Mouse (Mus musculus): ENCODE measurements around the gene Adamtsl3.

The Adamtsl3 gene

GRCm38 (mm10) chr7:82335211-82336121 is at the start of gene Adamtsl3:
TSS of gene Adamtsl3 (plus strand) at chr7:82335694.
- DNase-seq (ENCODE audit: low read depth, low spot score): peak; percentile 17

GRCm38 (mm10) chr7:82287242-82287641 is 48.3 kb upstream of the Adamtsl3 start:
- DNase-seq (ENCODE audit: low read depth, low spot score): no peak

- no peak for DNase-seq (ENCODE audit: low read depth, low spot score)
Measured at GRCm38 (mm10) chr7:82293441-82293840, 42.1 kb upstream of the Adamtsl3 start.

- DNase-seq (ENCODE audit: low read depth, low spot score): no peak
Measured at GRCm38 (mm10) chr7:82294083-82294482, 41.4 kb upstream of the Adamtsl3 start.

- DNase-seq (ENCODE audit: low read depth, low spot score): no peak
Measured at GRCm38 (mm10) chr7:82294611-82295010, 40.9 kb upstream of the Adamtsl3 start.

- no peak for DNase-seq (ENCODE audit: low read depth, low spot score)
Measured at GRCm38 (mm10) chr7:82308398-82308797, 27.1 kb upstream of the Adamtsl3 start.

GRCm38 (mm10) chr7:82318515-82318914 is 17.0 kb upstream of the Adamtsl3 start:
- DNase-seq (ENCODE audit: low read depth, low spot score): no peak

- no peak for DNase-seq (ENCODE audit: low read depth, low spot score)
Measured at GRCm38 (mm10) chr7:82326616-82327015, 8.9 kb upstream of the Adamtsl3 start.

- DNase-seq (ENCODE audit: low read depth, low spot score): no peak
Measured at GRCm38 (mm10) chr7:82327201-82327600, 8.3 kb upstream of the Adamtsl3 start.

GRCm38 (mm10) chr7:82327881-82328280 is 7.6 kb upstream of the Adamtsl3 start:
- DNase-seq (ENCODE audit: low read depth, low spot score): no peak

- DNase-seq (ENCODE audit: low read depth, low spot score): no peak
Measured at GRCm38 (mm10) chr7:82329831-82330230, 5.7 kb upstream of the Adamtsl3 start.

GRCm38 (mm10) chr7:82330860-82331259 is 4.6 kb upstream of the Adamtsl3 start:
- DNase-seq (ENCODE audit: low read depth, low spot score): no peak

- DNase-seq (ENCODE audit: low read depth, low spot score): no peak
Measured at GRCm38 (mm10) chr7:82334000-82334399, 1.5 kb upstream of the Adamtsl3 start.

- DNase-seq (ENCODE audit: low read depth, low spot score): peak; percentile 65
Measured at GRCm38 (mm10) chr7:82336132-82336531, 638 bp downstream of the Adamtsl3 start.

GRCm38 (mm10) chr7:82338121-82338520 is 2.6 kb downstream of the Adamtsl3 start:
- no peak for DNase-seq (ENCODE audit: low read depth, low spot score)

GRCm38 (mm10) chr7:82338532-82338931 is 3.0 kb downstream of the Adamtsl3 start:
- DNase-seq (ENCODE audit: low read depth, low spot score): no peak

- DNase-seq (ENCODE audit: low read depth, low spot score): no peak
Measured at GRCm38 (mm10) chr7:82339214-82339613, 3.7 kb downstream of the Adamtsl3 start.

- no peak for DNase-seq (ENCODE audit: low read depth, low spot score)
Measured at GRCm38 (mm10) chr7:82341476-82341875, 6.0 kb downstream of the Adamtsl3 start.

GRCm38 (mm10) chr7:82346706-82347105 is 11.2 kb downstream of the Adamtsl3 start:
- no peak for DNase-seq (ENCODE audit: low read depth, low spot score)

- DNase-seq (ENCODE audit: low read depth, low spot score): no peak
Measured at GRCm38 (mm10) chr7:82349796-82350195, 14.3 kb downstream of the Adamtsl3 start.

- no peak for DNase-seq (ENCODE audit: low read depth, low spot score)
Measured at GRCm38 (mm10) chr7:82350421-82350820, 14.9 kb downstream of the Adamtsl3 start.

- no peak for DNase-seq (ENCODE audit: low read depth, low spot score)
Measured at GRCm38 (mm10) chr7:82359146-82359545, 23.7 kb downstream of the Adamtsl3 start.

- DNase-seq (ENCODE audit: low read depth, low spot score): no peak
Measured at GRCm38 (mm10) chr7:82359674-82360073, 24.2 kb downstream of the Adamtsl3 start.

Data from mesoderm, embryonic 11.5 days (tissue).